7 mouse cellular contexts compared by ENCODE assay signal in genomic region chr5:139543650-139544270, GRCm38 (mm10). TPM values are rescaled to one million over a fixed set of nuclear protein-coding genes. Genes with fewer than 3 reads are reported as not detected.
A peak's percentile ranks its signal among the peaks of the same experiment; 100 is the strongest.
DNase-seq lines count a peak whose midpoint lies in the region; ATAC-seq and TF ChIP-seq lines count a peak whose summit lies in the region.

No protein-coding gene starts in this region.

- H3K9me3 ChIP-seq in E14TG2a.4 (ENCODE audit: low read length) (no peaks in the 10 kb centered on the region), ES-Bruce4 (replicated peaks; ENCODE audit: control insufficient read depth, insufficient read depth, low read length, poor library complexity, severe bottlenecking) (no peaks in the 10 kb centered on the region)
- H3K9me3 ChIP-seq in embryonic facial prominence, embryonic 15.5 days (replicated peaks) = no peaks in the 10 kb centered on the region
- H3K9me3 ChIP-seq in limb, embryonic 14.5 days (ENCODE audit: control insufficient read depth, low read length) = no peaks in the 10 kb centered on the region

- under 1% methylated on average over 71 of the region's 71 CpGs for WGBS in embryonic facial prominence, embryonic 15.5 days
- WGBS in limb, embryonic 14.5 days = 4% methylated on average over 32 of the region's 71 CpGs

- ATAC-seq in embryonic facial prominence, embryonic 15.5 days (ENCODE audit: insufficient number of reproducible peaks, low FRiP score, low TSS enrichment, low read depth) = no peak
- ATAC-seq in limb, embryonic 14.5 days (ENCODE audit: low FRiP score, low read depth) = no peak

- H3K4me1 ChIP-seq in E14TG2a.4 (replicated peaks; ENCODE audit: low read depth, low read length) = peaks cover 40% of the 10 kb centered on the region
- H3K4me1 ChIP-seq in ES-Bruce4 (ENCODE audit: control insufficient read depth, insufficient read depth, low read length) = no peaks in the 10 kb centered on the region
- H3K4me1 ChIP-seq in embryonic facial prominence, embryonic 15.5 days = peaks cover 35% of the 10 kb centered on the region
- H3K4me1 ChIP-seq in limb, embryonic 14.5 days (ENCODE audit: control insufficient read depth, insufficient read depth, low read length) = no peaks in the 10 kb centered on the region

- DNase-seq in limb, embryonic 14.5 days (ENCODE audit: low spot score) = no peak
- DNase-seq in layer of hippocampus, adult 9-10 months (ENCODE audit: low spot score) = no peak
- no peak for DNase-seq in spleen, postnatal 14 days (ENCODE audit: low spot score in 2 of 2)
- DNase-seq in Muller cell, postnatal 12 days (ENCODE audit: inconsistent ontology term) = no peak

- no peak for TF ChIP-seq POLR2A in ES-Bruce4 (IDR thresholded peaks at IDR 0.05; ENCODE audit: insufficient read depth, low read length)
- TF ChIP-seq POLR2A in limb, embryonic 14.5 days (IDR thresholded peaks at IDR 0.05; ENCODE audit: borderline replicate concordance, extremely low read depth, insufficient read depth, insufficient read length) = no peak

- H3K4me2 ChIP-seq in embryonic facial prominence, embryonic 15.5 days (replicated peaks) = peak overlapping the region; percentile 28; the same call in 1 of the 2 replicates
- H3K4me2 ChIP-seq in limb, embryonic 14.5 days (replicated peaks; ENCODE audit: low read depth, low read length, severe bottlenecking) = 0 out of 2 replicates have a peak overlapping the region, but pooled peaks have one; percentile 13

- no peak for TF ChIP-seq EP300 in ES-Bruce4 (IDR thresholded peaks at IDR 0.05; ENCODE audit: insufficient read depth, low read depth, low read length)

- no peaks in the 10 kb centered on the region for H3K36me3 ChIP-seq in E14TG2a.4 (ENCODE audit: insufficient read depth, low read length)
- H3K36me3 ChIP-seq in ES-Bruce4 (ENCODE audit: control insufficient read depth, insufficient read depth, low read length, poor library complexity, severe bottlenecking) = no peaks in the 10 kb centered on the region
- H3K36me3 ChIP-seq in embryonic facial prominence, embryonic 15.5 days = no peaks in the 10 kb centered on the region
- no peaks in the 10 kb centered on the region for H3K36me3 ChIP-seq in limb, embryonic 14.5 days (ENCODE audit: control insufficient read depth, insufficient read depth, low read length)

- TF ChIP-seq CTCF in E14TG2a.4 (conservative IDR thresholded peaks at IDR 0.05; ENCODE audit: low read length) = no peak
- TF ChIP-seq CTCF in ES-Bruce4 (IDR thresholded peaks at IDR 0.05; ENCODE audit: low read depth, low read length) = no peak

- H3K9ac ChIP-seq in ES-Bruce4 (ENCODE audit: low read depth, poor library complexity, severe bottlenecking) = no peak overlapping the region; the same call in 1 of the 2 replicates
- no peak overlapping the region for H3K9ac ChIP-seq in embryonic facial prominence, embryonic 15.5 days
- no peak overlapping the region for H3K9ac ChIP-seq in limb, embryonic 14.5 days (ENCODE audit: low read depth, low read length, severe bottlenecking)

- peak overlapping the region; percentile 67 for H3K4me3 ChIP-seq in E14TG2a.4 (replicated peaks; ENCODE audit: low read length)
- H3K4me3 ChIP-seq in ES-Bruce4 (ENCODE audit: low read depth, low read length) = peak overlapping the region; percentile 12
- H3K4me3 ChIP-seq in embryonic facial prominence, embryonic 15.5 days (replicated peaks) = peak overlapping the region; percentile 22
- H3K4me3 ChIP-seq in limb, embryonic 14.5 days (replicated peaks; ENCODE audit: low read length) = peak overlapping the region; percentile 8

- H3K27me3 ChIP-seq in E14TG2a.4 (ENCODE audit: insufficient read depth, low read length) = peaks cover 96% of the 10 kb centered on the region
- H3K27me3 ChIP-seq in ES-Bruce4 (ENCODE audit: control insufficient read depth, insufficient read depth, low read length, poor library complexity, severe bottlenecking) = peaks cover 66% of the 10 kb centered on the region
- peaks cover 97% of the 10 kb centered on the region for H3K27me3 ChIP-seq in embryonic facial prominence, embryonic 15.5 days
- H3K27me3 ChIP-seq in limb, embryonic 14.5 days (ENCODE audit: control insufficient read depth, insufficient read depth, low read length) = peaks cover 97% of the 10 kb centered on the region

- no peak overlapping the region for H3K27ac ChIP-seq in ES-Bruce4 (ENCODE audit: insufficient read depth, low read length)
- H3K27ac ChIP-seq in embryonic facial prominence, embryonic 15.5 days (replicated peaks) = no peak overlapping the region
- no peak overlapping the region for H3K27ac ChIP-seq in limb, embryonic 14.5 days (replicated peaks; ENCODE audit: low read depth, low read length)

RNA-seq across cellular contexts. Expression of gene Uncx, which starts 0.5 kb away (rescaled TPM):
- not detected in 2 replicates for polyA plus RNA-seq in ES-Bruce4 (2011; ENCODE audit: insufficient read depth, insufficient read length, low read depth, missing spikeins)
- 4.6 and 9.8 TPM in 2 replicates for polyA plus RNA-seq in embryonic facial prominence, embryonic 15.5 days (2015; fragmentation: Nextera tagmentation; extraction: Ambion mirVana)
- polyA plus RNA-seq in limb, embryonic 14.5 days (2012; rRNA removed) = 0.20 TPM in 2 replicates
- polyA plus RNA-seq in limb, embryonic 14.5 days (2014; fragmentation: Nextera tagmentation; extraction: Ambion mirVana) = 0.07 and 0.12 TPM in 2 replicates

RNA-seq across cellular contexts. Expression of gene Zfand2a, which starts 59.4 kb away (rescaled TPM):
- 10.7 and 11.3 TPM in 2 replicates for polyA plus RNA-seq in ES-Bruce4 (2011; ENCODE audit: insufficient read depth, insufficient read length, low read depth, missing spikeins)
- 10.2 and 14.6 TPM in 2 replicates for polyA plus RNA-seq in embryonic facial prominence, embryonic 15.5 days (2015; fragmentation: Nextera tagmentation; extraction: Ambion mirVana)
- polyA plus RNA-seq in limb, embryonic 14.5 days (2012; rRNA removed) = 16.4 and 17.3 TPM in 2 replicates
- polyA plus RNA-seq in limb, embryonic 14.5 days (2014; fragmentation: Nextera tagmentation; extraction: Ambion mirVana) = 6.2 and 6.8 TPM in 2 replicates

Comparison
In these comparisons a context has a peak if more than half of its experiments do, and no peak if none do; other contexts are left out.
1. H3K4me3 ChIP-seq: peak in every context shown above with its lines; median percentile 67 in E14TG2a.4; 22 in embryonic facial prominence, embryonic 15.5 days; 12 in ES-Bruce4; 8 in limb, embryonic 14.5 days.